Mouse (Mus musculus): ENCODE measurements around the gene Fam19a2.

The Fam19a2 gene

GRCm38 (mm10) chr10:123395429-123395828 lies 131.6 kb downstream of the Fam19a2 start:
- no peak for DNase-seq

DNA sequence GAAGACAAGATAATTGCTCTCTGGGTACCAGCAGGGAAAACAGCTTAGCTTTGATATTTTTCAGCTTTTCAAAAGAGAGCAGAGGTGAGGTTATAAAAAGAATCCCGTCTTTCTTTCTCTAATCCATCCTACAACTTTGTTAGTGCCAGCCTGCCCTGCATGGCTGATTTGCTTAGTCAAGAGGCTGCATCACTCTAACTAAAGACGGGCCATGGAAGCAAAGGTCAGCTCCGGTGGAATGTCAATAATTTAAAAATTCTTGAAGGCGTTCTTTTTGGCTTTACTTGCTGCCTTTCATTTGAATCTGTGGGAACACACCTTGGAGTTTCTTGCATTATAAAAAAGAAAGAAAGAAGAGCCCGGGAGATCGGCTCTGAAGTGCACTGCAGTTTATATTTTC lies 134.3 kb downstream of the Fam19a2 start:
- DNase-seq, result no peak

DNA sequence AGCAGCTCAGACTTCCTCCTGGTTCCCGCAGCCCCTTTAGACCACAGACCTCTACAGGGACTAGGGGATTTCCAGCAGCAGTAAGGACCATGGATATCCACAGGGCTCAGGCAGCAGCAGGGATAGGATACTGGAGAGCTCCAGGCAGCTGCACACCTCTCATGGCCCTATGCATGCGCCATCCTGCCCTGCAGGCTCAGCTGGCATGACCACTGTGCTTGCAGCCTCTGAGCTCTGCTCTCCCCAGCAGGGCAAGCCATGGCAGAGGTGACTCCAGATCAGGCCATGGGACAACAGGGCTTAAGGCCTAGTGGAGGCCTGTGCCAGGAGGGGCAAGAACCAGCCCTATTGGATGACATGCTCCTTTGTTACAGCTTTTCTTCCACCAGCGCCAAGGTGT lies 137.4 kb downstream of the Fam19a2 start:
- no peak for DNase-seq

- no peak for DNase-seq
These were observed 138.7 kb downstream of the Fam19a2 start for GRCm38 (mm10) chr10:123402460-123402859.

DNA sequence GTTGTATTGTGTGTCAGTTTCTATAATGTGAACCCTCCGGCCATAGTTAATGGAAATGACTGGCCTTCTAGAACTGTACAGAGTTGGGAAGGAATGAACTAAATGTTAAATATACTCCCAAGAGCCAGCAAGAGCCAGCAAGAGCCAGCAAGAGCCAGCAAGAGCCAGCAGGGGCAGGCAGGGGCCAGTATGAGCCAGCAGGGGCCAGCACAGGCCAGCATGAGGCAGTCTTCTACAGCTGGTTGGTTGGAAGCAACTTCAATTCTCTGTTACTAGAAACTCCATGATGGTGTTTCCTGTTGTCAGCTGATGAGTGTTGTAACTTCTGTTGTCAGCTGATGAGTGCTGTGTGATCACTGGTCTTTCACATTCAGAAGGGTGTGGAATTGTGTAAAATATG lies 151.2 kb downstream of the Fam19a2 start:
- DNase-seq, result no peak

- DNase-seq, result no peak
These were observed 152.2 kb downstream of the Fam19a2 start for GRCm38 (mm10) chr10:123416024-123416423.

DNA sequence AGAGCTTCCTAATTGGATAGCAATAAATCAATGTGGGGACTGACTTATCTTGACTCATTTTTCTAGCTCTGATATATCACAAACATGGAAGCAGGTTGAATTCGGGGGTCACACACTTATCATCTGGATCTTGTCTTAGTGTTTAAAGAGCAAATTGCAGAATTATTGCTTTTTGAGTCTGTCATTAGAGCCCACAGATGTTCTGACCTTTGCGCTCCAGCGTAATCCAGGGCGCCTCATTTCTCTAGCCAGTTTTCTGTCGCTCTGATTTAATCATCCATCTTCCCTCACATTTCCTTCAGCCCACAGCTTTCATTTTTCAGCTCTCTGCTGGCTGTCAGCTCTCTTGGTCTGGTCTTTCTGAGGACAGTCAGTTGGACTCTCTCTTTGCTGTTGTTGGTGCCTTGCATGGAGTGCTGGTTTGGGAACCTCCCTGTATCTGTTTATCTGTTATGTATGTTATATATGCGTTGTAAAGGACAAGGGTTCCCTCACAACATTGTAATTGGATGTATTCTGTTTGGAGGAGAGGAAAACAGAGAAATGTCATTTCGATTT lies 154.9 kb downstream of the Fam19a2 start:
- DNase-seq, result no peak

DNA sequence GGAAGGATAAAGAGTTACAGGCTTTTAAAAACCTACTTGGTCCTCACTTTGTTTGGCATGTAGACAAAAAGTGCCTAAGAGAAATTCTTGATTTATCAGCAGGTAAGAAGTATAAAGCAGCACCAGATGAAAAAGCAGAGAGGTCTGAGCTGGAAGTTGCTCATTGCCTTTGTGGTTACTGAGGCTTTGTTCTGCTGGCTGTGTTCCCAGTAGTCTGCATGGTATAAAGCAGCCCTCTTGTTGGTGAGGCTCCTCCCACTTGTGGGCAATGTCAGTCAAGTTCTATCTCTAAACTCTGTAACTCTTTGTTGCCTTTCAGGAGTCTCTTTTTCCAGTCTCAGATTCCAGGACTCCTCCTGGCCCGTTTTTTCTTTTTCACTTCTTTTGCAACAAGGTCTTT lies 156.5 kb downstream of the Fam19a2 start:
- DNase-seq, result no peak

GRCm38 (mm10) chr10:123424482-123424881 lies 160.7 kb downstream of the Fam19a2 start:
- DNase-seq, result no peak

DNA sequence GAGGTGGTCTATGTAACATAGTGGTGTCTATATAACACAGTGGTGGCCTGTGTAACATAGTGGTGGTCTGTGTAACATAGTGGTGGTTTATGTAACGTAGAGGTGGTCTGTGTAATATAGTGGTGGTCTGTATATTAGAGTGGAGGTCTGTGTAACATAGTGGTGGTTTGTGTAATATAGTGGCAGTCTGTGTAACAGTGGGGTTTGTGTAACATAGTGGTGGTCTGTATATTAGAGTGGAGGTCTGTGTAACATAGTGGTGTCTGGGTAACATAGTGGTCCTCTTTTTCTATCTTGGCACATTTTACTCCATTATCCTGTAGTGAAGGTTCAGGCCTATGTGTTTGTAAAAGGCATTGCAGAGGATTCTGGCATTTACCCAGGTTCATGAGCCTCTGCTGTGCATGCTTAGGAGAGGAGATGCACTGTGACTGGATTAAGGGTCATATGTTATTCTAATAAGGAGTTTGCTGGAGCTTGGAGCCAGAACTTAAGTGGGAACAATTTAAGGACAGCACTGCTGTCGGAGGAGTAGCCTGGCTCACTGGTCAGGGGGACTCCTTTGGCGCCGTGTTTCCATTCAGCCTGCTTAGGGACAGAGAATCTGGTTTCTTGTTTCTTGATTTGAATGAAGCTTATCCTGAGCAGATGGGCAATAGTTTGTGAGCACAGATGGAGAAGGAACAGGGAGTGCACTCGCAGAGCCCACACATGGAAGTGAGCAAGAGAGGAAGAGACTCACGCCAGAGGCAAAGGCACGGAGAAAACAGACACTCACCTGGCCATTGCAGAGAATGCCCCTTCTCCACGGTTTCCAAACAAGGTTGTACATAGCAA lies 162.9 kb downstream of the Fam19a2 start:
- no peak for DNase-seq

DNA sequence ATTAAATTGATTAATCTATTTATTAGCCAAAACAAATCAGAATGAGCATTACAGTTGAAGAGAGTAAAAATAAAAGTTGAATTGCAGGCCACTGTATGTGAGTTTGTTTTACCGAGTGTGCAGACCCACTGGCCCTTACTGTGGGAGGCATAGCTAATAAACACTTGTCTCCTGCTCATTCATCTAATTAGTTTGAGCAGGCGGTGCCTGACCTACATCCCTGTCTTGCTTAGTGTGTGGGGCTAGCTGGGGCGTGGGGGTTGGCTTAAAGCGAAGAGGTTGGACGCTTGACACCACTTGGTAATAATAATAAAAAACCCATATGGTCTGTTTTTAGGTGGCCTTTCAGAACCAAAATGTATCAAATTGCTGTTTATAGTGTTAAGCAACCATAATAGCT lies 167.8 kb downstream of the Fam19a2 start:
- DNase-seq, result no peak

GRCm38 (mm10) chr10:123437576-123437975 lies 173.8 kb downstream of the Fam19a2 start:
- DNase-seq, result no peak

- peak; percentile 1 for DNase-seq
These were observed 193.0 kb downstream of the Fam19a2 start for GRCm38 (mm10) chr10:123456800-123457199.

DNA sequence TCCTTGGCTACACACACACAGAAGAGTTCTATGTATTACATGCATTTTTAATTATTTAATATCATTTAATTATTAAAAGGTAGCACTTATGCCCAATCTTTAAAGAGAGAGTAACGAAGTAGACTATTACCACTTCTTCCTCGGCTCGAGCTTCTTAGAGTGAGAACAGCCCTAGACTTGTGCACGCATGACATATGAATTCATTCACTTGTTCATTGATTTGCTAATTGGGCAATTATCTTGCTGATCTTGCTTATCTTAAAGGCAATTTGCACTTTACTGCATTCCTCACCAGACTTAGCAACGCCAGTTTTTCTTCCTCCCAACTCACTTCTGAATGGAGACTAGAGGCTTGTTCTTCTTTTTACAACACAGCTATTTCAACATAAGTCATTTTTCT lies 196.7 kb downstream of the Fam19a2 start:
- no peak for DNase-seq

DNA sequence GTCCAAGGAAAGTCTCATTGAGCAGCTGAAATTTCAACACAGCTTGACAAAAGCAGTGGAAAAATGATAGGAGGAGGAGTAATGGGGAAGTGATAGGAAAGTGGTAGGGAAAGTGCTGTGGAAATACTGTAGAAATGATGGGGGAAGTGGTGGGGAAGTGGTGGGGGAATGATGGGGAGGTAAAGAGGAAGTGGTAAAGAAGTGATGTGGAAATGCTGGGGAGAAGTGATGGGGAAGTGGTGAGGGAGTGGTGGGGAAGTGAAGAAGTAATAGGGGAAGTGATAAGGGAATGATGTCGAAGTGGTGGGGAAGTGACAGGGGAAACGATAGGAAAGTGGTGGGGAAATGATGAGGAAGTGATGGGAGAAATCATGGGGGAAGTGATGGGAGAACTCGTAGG lies 198.5 kb downstream of the Fam19a2 start:
- no peak for DNase-seq

- DNase-seq, result no peak
These were observed 251.0 kb downstream of the Fam19a2 start for GRCm38 (mm10) chr10:123514749-123515148.

DNA sequence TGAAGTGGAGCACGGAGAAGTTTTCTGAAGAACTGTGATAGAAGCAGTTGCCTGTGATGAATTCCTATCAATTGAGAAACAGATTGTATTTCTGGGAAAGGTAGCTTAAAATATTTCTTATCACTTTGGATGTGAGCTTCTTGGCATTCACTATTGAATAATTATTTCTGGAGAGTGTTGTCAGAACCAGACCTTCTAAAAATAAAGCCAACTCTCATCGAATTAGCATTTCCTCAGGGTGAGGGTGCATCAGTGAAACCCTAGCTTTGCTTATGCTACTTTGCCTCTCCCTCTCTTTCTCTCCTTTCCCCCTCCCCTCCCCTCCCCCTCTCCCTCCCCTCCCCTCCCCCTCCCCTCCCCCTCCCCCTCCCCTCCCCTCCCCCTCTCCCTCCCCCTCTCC lies 256.8 kb downstream of the Fam19a2 start:
- DNase-seq, result no peak

GRCm38 (mm10) chr10:123521203-123521602 lies 257.4 kb downstream of the Fam19a2 start:
- no peak for DNase-seq

- no peak for DNase-seq
These were observed 261.6 kb downstream of the Fam19a2 start for GRCm38 (mm10) chr10:123525424-123525823.

DNA sequence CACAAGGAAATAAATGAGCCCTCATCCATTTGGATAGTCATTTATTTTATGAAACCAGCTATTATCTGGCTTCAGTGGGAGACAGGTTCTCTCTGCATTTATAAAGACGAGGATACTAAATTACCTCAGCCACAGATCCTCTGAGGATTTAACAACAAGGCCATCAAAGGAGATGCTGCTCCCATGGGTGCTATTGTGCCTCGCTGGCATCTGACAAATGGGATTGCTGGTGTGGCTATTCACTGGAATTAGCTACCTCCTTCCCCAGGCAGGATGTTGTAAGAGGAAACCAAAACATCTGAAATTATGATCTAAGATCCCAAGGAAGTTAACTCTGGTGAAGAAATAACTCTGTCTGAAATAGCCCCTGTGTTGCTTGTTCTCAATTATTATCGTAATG lies 262.3 kb downstream of the Fam19a2 start:
- DNase-seq, result no peak

DNA sequence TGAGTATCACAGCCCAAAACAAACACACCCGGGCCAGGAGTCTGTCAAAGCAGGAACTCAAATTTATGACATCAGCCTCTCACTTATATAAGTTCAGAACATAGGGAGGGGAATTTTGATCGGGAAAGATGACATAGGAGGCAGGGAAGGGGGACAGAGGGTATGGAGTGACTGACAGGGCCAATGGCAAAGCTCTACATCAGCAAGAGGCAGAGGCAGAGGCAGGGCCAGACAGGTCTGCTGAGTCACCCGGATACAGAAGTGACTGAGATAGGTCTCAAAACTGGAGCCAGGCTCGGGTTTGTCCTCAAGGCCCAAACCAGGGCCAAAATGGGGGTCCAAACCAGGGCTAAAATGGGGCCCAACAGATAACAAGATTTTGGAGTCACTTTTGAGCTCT lies 272.3 kb downstream of the Fam19a2 start:
- peak; percentile 1 for DNase-seq

DNA sequence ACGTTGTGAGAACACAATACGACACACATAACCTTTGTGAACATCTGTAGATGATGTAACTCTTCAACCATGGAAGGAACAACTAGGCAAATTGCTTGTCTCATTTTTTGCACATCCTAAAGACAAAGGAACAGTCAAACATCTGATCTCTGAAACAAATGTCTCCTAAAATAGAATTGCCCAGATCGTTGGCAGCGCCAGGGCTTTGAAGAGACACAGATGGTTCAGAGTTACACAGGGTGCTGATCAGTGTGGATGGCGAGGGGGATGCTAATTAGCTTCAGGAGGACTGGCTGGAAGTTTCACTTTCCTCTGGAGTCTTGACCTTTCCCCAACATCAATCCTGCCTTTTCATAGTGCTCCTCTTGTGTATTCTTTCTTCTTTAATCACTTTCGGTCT lies 284.6 kb downstream of the Fam19a2 start:
- DNase-seq, result no peak

- no peak for DNase-seq
These were observed 303.9 kb downstream of the Fam19a2 start for GRCm38 (mm10) chr10:123567677-123568076.

GRCm38 (mm10) chr10:123570616-123571188 lies 306.9 kb downstream of the Fam19a2 start:
- no peak for DNase-seq

Measured in lung, postnatal 36 days (tissue).